Mouse (Mus musculus) left cerebral cortex, adult 8-10 months (tissue): ENCODE data around the gene Fdxr. TPM values are rescaled to one million over a fixed set of nuclear protein-coding genes. Genes with fewer than 3 reads are reported as not detected.
A peak's percentile ranks its signal among the peaks of the same experiment; 100 is the strongest.

Experiments
- DNase-seq, 2 experiments: peaks; one replicate each; pipeline ENCODE4 v3.0.0; 2022; ENCODE audit warnings: low spot score in 2 of 2
- total RNA-seq, 4 experiments: library from RNA; stranded (reverse); gene quantifications; 2 replicates each; pipeline ENCODE4 v1.2.4; 2022

Fdxr gene
- total RNA-seq, 4 experiments from 2014 or later, result 15.1 to 20.1 (median 17.5) TPM

DNA sequence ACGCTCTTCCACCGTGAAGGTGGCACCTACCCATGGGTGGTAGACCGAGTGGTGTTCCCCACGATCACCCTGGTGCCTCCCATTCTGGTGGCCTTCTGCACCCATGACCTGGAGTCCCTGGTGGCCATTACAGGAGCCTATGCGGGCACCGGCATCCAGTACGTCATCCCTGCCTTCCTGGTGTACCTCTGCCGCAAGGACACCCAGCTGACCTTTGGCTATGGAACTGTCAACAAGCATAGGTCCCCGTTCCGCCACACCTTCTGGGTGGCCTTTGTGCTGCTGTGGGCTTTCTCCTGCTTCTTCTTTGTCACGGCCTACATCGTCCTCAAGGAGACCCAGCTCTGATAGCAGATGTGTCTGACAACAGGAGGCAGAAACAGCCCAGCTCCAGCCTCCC is 33.1 kb downstream of the Fdxr start:
- DNase-seq, result no peak

DNA sequence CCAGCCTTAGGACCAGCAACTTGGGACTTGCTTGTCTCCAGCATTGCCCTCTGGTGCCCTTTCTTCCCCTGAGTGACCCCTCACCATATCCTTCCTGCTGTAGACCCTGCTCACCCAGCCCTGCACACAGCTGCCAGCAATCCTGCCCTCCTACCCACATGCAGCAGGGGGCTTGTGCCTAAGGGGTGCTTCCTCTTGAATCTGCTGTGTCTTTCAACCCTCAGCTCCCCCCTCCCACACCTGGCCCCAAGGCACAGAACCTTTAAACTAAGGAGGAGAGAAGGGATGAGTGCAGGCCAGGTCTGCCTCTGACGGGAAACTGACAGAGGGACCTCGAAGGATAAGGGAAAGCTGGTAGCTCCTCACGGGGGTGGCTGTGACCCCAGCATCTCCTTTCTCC is 34.1 kb downstream of the Fdxr start:
- no peak for DNase-seq

DNA sequence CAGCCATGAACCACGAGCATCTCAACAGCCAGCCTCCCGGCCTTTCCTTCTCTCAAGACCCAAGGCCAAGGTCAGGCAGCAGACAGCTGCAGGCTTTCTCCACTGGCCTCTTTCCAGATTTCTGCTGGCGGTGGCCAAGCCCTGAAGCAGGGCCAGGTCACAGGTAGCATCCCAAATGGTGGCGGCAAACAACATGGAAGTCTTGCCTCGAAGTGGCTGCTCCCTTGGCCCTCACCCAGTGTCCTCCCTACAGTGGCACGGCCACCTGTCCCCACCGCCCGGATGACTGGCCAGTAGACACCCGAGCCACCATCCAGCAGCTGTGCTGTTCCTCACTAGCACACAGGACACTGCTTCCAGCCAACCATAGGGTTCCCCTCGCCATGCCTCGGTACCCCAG is 35.4 kb downstream of the Fdxr start:
- no peak for DNase-seq

DNA sequence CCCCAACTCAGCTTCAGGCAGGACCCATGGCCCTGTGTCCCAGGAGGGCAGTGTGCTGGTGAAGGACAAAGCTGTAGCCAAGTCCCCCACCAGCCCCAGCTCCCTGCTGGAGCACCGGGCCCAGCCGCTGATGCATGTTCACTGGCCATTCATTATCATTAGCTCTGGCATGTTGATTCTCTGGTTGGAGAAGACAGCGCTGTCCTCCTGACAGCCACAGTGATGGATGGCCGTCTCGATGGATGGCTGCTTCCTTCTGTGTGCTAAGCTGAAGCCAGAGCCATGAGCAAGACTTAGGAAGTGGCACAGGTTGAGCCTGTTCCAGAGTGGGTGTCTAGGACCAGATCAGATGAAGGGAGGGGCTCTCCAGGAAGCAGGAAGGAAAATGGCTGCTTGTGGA is 40.3 kb downstream of the Fdxr start:
- DNase-seq, result no peak

DNA sequence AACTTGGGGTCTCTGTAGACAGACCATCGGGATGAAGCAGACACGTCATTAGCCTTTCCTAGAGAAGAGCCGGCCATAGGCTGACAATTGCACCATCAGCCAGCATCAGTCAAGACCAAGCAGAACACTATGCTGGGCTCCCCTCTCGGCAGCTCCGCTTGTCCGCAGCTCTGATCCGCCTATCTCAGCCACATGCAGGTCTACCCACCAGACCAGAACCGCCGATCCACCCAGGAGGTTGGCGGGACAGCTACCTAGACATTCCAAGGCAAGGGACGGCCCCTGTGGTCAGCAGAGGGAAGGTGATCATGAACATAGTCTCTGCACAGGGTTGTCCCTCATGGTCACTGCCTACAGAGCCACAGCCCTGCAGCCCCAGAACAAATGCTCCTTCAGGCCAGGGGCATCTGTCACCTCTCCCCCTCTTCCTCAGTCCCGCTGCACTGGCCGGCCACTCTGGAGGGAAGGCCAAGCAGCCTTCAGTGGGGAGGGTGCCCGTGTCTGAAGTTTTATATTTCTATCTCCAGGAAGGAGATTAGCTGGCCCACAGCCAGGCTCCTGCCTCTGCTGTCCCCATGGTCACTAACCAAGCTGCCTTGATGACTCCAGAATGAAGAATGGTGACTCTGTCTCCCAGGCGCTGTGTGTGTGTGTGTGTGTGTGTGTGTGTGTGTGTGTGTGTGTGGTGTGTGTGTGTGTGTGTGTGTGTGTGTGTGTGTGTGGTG is 42.4 kb downstream of the Fdxr start:
- DNase-seq, result no peak

DNA sequence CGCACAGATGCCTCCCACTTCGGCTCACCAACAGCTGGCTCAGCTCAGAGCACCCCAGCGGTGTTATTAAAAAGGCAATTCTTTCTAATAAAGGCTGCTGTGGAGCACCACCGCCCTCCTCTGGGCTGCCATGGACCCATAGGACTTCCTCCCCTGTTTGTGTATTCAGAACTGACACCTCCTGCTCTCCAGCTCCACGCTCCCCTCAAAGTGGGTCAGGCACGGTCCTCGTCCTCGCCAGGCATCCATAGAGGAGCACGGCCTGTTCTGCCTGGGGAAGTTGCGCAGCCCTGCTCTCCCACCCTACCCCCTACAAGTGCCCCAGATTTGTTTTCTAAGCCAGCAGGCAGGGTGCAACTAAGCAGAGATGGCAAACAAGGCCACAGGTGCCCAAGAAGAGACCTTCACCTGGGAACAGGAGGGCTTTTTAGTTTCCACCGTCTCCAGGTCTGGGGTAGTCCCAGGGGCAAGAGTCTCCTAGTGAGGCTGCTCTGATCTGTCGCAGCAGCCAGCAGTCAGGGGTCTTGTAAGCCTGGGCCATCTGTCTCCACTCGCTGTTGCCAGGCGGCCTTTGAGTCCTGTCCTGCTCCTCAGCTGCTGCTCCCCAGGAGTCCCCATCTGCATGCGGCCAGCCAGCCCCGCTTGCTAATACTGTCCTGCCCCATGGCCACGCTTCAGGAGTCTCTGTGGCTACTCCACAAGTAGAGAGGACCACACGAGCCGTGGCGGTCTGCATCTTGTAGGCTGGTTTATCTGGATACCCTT is 43.1 kb downstream of the Fdxr start:
- DNase-seq, result peak in 1 of 2 experiments; percentile 52

DNA sequence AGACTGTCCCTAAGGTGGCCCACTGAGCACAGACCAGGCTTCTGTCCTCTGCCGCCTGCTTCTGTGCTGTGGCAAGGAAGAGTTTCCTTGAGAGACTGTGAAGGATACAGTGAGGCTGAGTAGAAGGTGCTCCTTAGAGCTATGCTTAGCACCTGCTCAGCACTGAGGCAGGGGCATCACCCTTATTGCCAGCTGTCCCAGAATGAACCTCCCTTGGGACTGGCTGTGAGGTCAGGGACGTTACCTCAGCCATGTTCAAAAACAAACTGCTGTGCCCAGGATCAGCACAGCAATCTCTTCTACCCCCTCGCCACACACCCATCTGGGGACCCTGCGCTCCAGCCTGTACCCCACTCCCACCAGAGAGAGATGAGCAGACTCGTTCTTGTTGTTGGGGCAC is 44.0 kb downstream of the Fdxr start:
- no peak for DNase-seq

DNA sequence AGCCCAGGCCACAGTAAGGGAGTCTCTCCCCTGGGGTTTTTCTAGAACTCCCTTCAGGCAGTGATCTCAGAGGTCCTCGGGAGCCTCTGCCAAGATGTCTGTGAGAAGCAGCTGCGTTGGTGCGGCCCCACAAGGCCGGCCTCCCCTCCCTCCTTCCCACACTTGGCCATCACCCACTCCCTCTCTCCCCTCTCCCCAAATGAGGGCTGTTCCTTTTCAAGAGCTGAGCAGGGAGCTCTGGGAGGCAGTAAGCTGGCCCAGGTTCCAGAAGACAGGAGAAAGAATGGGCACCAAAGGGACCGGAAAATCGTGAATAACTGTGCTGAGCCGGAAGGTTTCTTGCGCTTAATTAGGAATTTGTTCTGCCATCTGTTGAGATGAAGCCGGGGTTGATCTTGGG is 44.9 kb downstream of the Fdxr start:
- peak in 1 of 2 experiments; percentile 53 for DNase-seq

DNA sequence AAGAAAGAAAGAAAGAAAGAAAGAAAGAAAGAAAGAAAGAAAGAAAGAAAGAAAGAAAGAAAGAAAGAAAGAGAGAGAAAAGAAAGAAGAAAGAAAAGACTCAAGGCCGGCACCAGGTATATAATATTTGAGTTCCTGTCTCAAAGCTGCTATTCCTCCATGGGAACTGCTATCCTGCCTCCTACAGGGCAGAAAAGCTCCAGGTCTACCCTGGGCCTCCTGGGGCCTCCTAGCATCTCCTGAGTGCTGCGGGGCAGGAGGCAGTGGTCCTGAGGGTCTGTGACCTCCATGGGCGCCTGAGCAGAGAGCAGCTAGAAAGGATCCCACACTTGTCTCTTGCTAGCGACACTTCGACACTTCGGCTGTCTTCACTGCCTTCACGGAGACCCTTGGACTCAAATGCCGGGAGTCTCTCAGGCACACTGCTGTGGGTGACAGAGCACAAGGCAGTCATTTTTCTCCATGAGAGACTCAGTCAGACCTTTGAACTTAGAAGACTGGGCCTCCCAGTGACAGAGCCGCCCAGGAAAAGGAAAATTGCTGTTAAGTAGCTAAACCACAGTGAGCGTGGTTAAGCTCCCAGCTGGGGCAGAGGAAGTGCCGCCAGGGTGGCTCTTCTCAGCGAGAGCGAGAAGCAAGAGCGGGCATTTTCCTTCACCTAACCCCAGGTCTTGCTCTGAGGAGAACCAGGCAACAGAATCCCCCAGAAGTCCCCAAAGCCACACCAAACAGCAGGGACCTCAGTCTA is 45.5 kb downstream of the Fdxr start:
- no peak for DNase-seq

DNA sequence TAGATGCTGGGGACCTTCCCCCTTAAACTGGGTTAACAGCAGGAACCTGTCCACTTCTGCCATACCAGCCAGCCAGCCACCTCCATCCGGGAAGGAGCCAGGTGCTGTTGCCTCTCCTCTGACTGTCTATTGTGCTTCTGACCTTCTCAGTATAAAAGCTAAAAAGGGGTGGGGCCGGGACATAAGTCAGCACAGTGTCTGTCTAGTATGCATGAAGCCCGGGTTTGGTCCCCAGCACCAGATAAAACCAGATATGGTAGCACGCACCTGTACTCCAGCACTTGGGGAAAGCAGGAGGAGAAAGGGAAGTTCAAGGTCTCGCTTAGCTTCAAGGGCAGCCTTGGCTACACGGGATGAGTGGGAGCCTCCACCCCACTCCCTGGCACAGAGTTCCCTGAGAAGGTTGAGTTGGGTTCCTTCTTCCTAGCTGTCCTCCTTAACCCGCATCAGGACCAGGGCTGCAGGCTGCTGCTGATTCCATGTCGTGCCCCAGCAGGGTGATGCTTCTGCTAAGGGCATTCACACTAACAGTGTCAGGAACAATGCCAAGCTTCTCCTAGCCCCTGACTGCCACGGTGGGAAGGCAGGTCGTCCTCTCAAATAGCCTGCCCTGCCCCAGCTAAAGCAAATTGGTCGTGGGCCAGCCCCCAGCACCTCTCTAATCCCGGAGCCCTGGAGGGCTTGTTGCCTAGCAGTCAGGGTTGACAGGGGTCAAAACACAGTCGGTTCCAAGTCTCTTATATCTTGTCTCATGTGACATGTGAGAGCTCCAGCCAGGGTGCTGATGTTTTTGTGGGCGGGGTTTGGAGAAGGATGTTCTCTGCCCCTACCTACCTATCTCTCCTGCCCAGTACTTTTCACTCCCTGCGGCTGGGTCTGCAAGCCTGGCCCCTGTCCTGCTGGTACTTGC is 47.6 kb downstream of the Fdxr start:
- no peak for DNase-seq

DNA sequence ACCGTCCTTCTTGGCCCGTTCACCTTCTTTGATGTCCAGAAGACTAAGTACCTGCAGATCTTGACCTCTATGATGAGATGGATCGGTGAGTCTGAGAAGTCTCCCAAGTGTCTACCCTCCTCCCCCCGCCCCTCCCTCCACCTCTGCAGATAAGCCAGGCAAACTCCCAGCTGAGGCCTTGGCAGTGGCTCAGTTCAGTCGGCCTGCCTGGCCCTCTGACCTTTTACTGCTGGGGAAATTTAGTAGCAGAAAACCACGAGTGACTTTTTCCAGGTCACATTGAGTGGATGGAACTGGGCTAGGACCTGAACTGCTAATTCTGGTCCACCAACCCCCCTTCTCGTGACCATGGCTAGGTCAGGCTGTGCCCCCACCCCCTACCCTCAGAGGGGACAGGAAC is 48.4 kb downstream of the Fdxr start:
- DNase-seq, result no peak

DNA sequence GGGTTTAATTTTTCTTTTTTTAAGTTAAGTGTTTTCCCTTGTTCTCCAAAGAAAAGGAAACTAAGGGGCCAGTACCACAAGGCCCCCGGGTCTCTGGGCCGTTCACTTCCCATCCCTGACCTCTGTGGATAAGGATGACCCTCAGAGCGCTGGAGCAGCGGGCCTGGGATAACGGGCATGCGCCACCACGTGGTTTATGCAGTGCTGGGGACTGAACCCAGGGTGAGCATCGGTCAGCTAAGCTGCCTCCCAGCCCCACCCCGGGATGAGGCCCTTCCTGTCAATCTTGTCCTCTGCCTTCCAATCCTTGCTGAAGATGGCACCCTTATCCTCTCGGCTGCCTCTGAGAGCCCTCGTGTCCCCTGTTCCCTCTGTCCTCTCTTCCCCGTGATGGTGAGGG is 49.2 kb downstream of the Fdxr start:
- no peak for DNase-seq

DNA sequence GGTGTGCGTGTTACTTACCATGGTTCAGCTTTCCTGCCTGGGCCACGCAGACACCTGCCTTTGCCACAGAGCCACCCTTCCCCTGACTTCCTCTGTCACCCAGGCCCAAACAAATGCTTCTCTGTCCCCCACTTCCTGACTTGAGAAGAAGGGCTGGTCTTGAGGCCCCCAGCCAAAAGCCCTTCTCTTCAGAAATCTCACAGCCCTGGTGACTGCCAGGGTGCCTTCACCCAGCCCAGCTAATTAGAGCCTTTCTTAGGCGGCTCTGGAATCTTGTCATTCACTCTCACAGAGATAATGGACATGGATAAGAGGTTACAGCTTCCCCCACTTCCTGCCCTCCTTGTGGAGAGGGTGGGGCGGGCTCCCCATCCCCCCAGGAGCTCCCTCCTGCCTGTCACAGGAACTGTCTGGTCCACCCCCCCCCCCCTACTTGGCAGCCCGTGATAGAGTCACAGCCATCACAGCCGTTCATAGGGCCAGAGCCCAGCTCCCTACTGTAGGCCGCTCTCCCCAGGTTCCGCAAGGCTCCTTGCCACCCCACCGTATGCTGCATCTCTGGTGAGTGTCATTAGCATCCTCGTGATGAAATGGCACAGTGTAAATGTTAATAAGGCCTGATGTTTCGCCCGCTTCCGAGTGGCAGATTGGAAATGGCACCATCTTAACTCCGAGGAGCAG is 49.9 kb downstream of the Fdxr start:
- DNase-seq, result no peak

DNA sequence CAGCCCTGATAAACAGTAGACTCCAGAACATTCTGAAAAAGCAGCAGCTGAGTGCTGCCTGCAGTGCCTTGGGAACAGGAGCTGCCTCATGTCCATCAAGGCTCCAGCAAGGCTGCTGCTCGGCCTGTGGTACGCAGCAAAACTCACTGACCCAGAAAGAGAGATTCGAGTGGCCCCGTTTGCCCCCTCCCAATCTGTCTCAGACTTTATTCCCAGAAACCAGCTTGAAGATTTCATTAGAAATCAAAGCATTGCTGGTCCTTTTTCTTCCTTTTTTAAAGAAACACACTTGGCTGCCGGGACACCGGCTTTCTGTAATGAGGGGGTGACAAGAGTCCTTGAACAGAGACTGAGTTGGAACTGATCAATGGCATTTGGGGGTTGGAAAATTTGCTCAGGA is 51.5 kb downstream of the Fdxr start:
- no peak for DNase-seq

DNA sequence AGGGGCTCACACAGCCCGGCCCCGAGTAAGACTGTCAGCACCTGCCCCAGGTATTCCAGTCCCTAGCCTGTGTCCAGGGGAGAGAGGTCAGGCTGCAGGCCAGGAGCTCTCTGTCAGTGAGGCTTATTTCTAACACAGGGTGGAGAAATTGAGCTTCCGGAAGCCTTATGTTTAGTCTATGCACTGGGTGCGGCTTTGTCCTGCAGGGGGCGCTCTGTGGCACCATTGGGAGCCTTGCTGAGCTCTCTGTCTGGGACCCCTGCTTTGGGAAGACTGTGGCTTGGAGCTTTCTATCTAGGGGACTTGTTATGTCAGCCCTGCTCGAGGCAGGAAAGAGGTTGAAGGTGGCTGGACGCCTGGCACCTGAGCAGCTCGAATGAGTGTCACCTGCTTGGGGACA is 52.0 kb downstream of the Fdxr start:
- DNase-seq, result no peak

DNA sequence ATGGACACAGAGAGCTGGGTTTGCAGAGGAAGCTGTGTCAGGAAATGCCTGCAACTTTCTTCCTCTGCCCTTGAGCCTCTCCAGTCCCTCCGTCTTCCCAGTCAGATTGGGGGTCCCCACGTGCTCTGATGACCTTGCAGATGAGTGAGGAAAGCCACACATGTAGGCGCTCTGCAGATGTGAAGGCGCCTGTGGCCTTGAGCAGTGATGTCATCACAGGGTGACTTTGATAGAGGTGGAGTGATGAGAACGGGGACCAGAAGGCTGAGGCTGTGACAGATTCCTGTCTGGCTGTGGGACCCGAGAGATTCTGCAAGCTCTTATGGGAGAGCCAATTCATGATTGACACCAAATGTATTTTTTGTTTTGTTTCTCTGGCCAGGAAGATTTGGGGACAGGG is 53.0 kb downstream of the Fdxr start:
- DNase-seq, result no peak

DNA sequence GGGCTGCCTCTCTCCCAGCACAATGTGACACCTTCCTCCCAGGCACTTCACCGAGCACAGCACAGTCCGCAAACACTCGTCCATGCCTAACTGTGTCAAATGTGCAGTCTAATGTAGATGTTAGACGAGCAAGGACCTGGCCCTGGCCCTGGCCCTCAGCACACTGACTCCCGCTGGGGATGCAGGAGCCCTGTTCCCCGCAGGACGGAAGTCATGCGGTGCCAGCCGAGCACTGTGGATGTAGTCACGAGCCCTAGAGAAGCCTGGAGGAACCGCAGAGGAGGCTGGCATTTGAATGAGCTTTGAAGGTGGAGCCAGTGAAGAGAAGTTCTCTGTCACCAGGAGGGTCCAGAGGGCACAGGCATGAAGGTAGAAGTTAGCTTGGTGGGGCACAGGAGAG is 53.4 kb downstream of the Fdxr start:
- DNase-seq, result no peak

DNA sequence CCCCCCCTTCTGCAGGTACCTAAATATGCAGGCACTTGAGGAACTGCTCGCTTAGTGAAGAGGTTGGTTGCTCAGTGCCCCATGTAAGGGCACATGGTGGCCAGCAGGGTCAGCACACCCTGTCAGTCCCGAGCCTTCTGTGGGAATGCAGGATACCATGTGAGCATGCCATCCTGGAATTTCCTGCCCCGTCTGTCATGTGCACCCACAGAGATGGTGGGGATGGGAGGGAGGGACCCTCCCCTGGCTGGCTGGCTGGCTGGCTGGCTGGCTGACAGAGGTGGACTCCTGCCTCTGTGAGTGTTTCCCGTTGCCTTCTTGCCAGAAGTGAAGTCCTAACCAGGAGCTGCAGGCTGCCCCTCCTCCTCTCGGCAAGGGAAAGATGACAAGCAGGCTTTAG is 54.3 kb downstream of the Fdxr start:
- no peak for DNase-seq

DNA sequence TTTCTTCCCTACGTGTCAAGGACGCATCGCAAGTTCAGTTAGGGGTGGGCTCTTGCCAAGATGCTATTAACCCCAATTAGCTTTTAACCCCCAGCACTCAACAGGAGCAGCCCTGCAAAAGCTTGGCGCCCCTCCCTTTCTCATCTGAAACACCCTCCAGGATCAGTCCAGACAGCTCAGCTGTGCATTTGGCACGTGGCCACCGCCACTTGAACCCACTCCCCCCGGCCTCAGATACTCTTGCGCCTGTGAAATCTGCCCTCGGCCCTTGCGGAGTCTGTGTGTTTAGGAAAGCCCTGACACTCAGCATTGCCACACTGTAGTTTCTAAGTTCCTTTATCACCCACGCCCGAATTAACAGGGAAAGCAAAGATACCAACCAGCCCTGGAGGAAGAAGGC is 54.8 kb downstream of the Fdxr start:
- no peak for DNase-seq

DNA sequence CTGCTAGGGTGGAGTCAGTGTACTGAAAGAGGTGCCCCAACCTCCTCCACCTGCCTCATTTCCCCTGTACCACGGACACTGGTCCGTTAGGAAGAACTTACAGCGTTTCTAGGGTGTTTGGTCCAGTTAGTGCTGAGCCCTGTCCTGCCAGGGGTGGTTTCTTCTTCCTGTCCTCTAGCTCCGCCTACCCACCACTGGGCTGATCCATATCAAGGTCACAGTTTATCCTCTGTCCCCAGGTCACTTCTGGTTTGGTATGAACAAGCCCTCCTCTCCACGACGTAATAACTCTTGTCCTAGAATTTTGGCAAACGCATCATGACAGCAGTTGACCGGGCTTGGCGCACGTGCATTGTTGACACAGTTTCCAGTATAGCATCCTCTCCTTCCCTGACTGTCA is 57.2 kb downstream of the Fdxr start:
- no peak for DNase-seq

DNA sequence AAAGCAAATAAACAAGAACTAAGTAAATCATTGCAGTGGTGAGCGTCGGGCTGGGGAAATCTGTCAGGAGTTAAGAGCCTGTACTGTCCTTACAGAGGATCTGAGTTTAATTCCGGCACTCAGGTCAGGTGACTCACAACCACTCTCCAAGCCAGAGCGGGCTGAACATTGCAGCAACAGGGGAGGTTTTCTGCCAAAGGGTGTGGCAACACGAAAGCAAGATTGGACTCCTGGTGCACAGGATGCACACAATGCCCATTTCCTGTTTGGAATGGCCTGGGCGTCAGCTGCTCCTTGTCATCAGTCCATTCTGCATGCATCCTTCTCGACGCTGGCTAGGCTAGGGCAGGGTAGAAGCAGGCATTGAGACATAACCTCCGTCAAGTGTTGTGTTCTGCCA is 57.6 kb downstream of the Fdxr start:
- DNase-seq, result no peak
